Mouse (Mus musculus): ENCODE measurements around the gene Crmp1.

DNA sequence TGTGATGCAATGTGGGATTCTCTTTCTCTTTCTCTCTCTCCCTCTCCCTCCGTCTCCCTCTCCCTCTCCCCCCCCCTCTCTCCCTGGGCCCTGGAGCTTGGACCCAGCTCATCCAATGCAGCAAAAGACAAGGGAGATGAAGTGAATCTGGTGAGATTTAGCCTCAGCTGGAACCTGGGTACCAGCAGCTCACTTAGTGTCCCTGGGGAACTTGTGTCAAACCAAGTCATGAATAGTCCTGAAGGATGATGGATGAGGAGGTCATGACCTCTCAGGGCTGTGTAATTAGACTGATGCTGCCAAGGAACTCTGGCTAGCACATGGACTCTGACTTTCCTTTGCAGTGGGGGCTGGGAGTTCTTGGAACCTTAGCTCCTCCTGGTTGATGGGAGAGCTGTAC, 39.5 kb upstream of the Crmp1 start:
- TF ChIP-seq POLR2A (IDR thresholded peaks at IDR 0.05; ENCODE audit: borderline replicate concordance, low read depth, low read length) (no peak), CTCF (IDR thresholded peaks at IDR 0.05; ENCODE audit: low read depth, low read length) (no peak)

Data from bone marrow macrophage, adult 2 months (primary cell).